Mouse (Mus musculus) liver, embryonic 14.5 days (tissue): ENCODE measurements at regions not wholly inside any gene's neighbourhood (a gene's known extent, or its start where the extent isn't known, plus 50 kb on each side); places are given as distances from the start of the nearest gene placed in this dataset.

ENCODE experiments used
- ATAC-seq: fragments of 200-750 bp; cut with Nextera tagmentation; 2 replicates; pipeline ENCODE4 v1.8.0; 2017; ENCODE audit warnings: moderate number of reproducible peaks, mild to moderate bottlenecking, moderate library complexity; ENCODE audit not compliant: insufficient read depth
- DNase-seq, 3 experiments: peaks; one replicate each; pipeline ENCODE4 v3.0.0-alpha.2; 2012 to 2013; ENCODE audit warnings: low read depth in 3 of 3, low spot score in 3 of 3
- H3K27ac ChIP-seq: fragments of 300-500 bp; sonication (generic); 2 replicates; pipeline ENCODE4 v1.5.1; 2014; ENCODE audit warnings: moderate library complexity, mild to moderate bottlenecking, control low read depth, inconsistent platforms
- H3K27me3 ChIP-seq: fragments of 300-500 bp; sonication (generic); 2 replicates; pipeline ENCODE4 v1.6.1; 2014; ENCODE audit warnings: mild to moderate bottlenecking, low read length, moderate library complexity; ENCODE audit not compliant: control insufficient read depth, insufficient read depth
- H3K36me3 ChIP-seq: fragments of 300-500 bp; sonication (generic); replicated peaks from 2 replicates; pipeline ENCODE4 v1.6.1; 2014; ENCODE audit warnings: low read depth; ENCODE audit not compliant: control insufficient read depth, insufficient read depth
- H3K4me1 ChIP-seq, 2 experiments: fragments of 200-500 bp in 1 of 2; fragments of 300-500 bp in 1 of 2; sonication (generic) in 1 of 2; replicated peaks; 2 replicates each; pipeline ENCODE4 v1.6.1; 2012 to 2014; ENCODE audit warnings: antibody characterized with exemption in 1 of 2, inconsistent platforms in 1 of 2, low read length in 1 of 2; ENCODE audit not compliant: control insufficient read depth in 2 of 2, insufficient read depth in 2 of 2
- H3K4me2 ChIP-seq: fragments of 300-500 bp; sonication (generic); 2 replicates; pipeline ENCODE4 v1.6.1; 2014; ENCODE audit warnings: low read depth, mild to moderate bottlenecking, control low read depth, moderate library complexity
- H3K4me3 ChIP-seq, 2 experiments: fragments of 200-500 bp in 1 of 2; fragments of 300-500 bp in 1 of 2; sonication (generic) in 1 of 2; 2 replicates each; pipeline ENCODE4 v1.5.1; 2012 to 2014; ENCODE audit warnings: low read depth in 2 of 2, low read length in 2 of 2, mild to moderate bottlenecking in 2 of 2, control low read depth in 1 of 2, inconsistent platforms in 1 of 2, moderate library complexity in 1 of 2; ENCODE audit not compliant: insufficient read depth in 1 of 2
- H3K9ac ChIP-seq: fragments of 300-500 bp; sonication (generic); replicated peaks from 2 replicates; pipeline ENCODE4 v1.6.1; 2014; ENCODE audit warnings: mild to moderate bottlenecking, control low read depth, moderate library complexity
- H3K9me3 ChIP-seq: fragments of 300-500 bp; sonication (generic); 2 replicates; pipeline ENCODE4 v1.6.1; 2016; ENCODE audit warnings: low read length, mixed read lengths; ENCODE audit not compliant: control insufficient read depth
- CTCF ChIP-seq: IDR thresholded peaks from 2 replicates; pipeline ENCODE4 v1.5.1; 2016; ENCODE audit warnings: antibody characterized with exemption, low read depth, control low read depth
- EP300 ChIP-seq: IDR thresholded peaks from 2 replicates; pipeline ENCODE4 v1.6.1; 2016; ENCODE audit warnings: antibody characterized with exemption, low read depth
- WGBS: fragments of 180-500 bp; shearing (Covaris S2); extraction: QIAGEN DNeasy Blood & Tissue Kit; methylation state at CpG from one replicate; pipeline ENCODE4 v1.1.7; 2014; ENCODE audit not compliant: insufficient replicate concordance; 5-methylcytosine and 5-hydroxymethylcytosine counted together

GRCm38 (mm10) chr1:76530342-76530741, 984.3 kb downstream of the Slc4a3 start:
- 64% methylated on average over 6 of the region's 6 CpGs for WGBS
- H3K9ac ChIP-seq: no peak overlapping the region
- TF ChIP-seq EP300 (no peak), CTCF (no peak)
- DNase-seq (no peak), ATAC-seq (no peak)
- H3K4me3 ChIP-seq: no peak overlapping the region
- no peaks in the 10 kb centered on the region for H3K9me3 ChIP-seq
- no peaks in the 10 kb centered on the region for H3K4me1 ChIP-seq
- no peak overlapping the region for H3K4me2 ChIP-seq
- no peaks in the 10 kb centered on the region for H3K27me3 ChIP-seq
- H3K27ac ChIP-seq: no peak overlapping the region
- H3K36me3 ChIP-seq: no peaks in the 10 kb centered on the region

- no peak overlapping the region for H3K27ac ChIP-seq
- no peak for DNase-seq
- H3K27me3 ChIP-seq: no peaks in the 10 kb centered on the region
- H3K9me3 ChIP-seq: no peaks in the 10 kb centered on the region
- TF ChIP-seq CTCF (no peak), EP300 (no peak)
- H3K36me3 ChIP-seq: no peaks in the 10 kb centered on the region
- no peak for ATAC-seq
- H3K9ac ChIP-seq: no peak overlapping the region
- no peak overlapping the region for H3K4me2 ChIP-seq
- 53% methylated on average over 4 of the region's 4 CpGs for WGBS
- H3K4me3 ChIP-seq: no peak overlapping the region
- no peaks in the 10 kb centered on the region for H3K4me1 ChIP-seq
Observed at GRCm38 (mm10) chr1:76535522-76535956, 979.3 kb downstream of the Epha4 start.

- DNase-seq (no peak), ATAC-seq (no peak)
- Histone ChIP-seq H3K27me3 (no peaks in the 10 kb centered on the region), H3K9me3 (no peaks in the 10 kb centered on the region), H3K9ac (no peak overlapping the region), H3K36me3 (no peaks in the 10 kb centered on the region), H3K4me3 (no peak overlapping the region), H3K27ac (no peak overlapping the region), H3K4me2 (no peak overlapping the region), H3K4me1 (no peaks in the 10 kb centered on the region)
- 6% methylated on average over 3 of the region's 3 CpGs for WGBS
- TF ChIP-seq CTCF: no peak
- TF ChIP-seq EP300: no peak
Observed at GRCm38 (mm10) chr1:76540529-76540928, 974.4 kb downstream of the Epha4 start.

GRCm38 (mm10) chr1:76550876-76551275, 964.0 kb downstream of the Epha4 start:
- H3K4me2 ChIP-seq: no peak overlapping the region
- no peak for DNase-seq
- no peak overlapping the region for H3K9ac ChIP-seq
- no peak overlapping the region for H3K27ac ChIP-seq
- no peak overlapping the region for H3K4me3 ChIP-seq
- no peak for ATAC-seq
- TF ChIP-seq CTCF (no peak), EP300 (no peak)
- H3K9me3 ChIP-seq: no peaks in the 10 kb centered on the region
- H3K27me3 ChIP-seq: no peaks in the 10 kb centered on the region
- H3K36me3 ChIP-seq: no peaks in the 10 kb centered on the region
- 33% methylated on average over 5 of the region's 5 CpGs for WGBS
- no peaks in the 10 kb centered on the region for H3K4me1 ChIP-seq

GRCm38 (mm10) chr1:76559441-76559840, 955.4 kb downstream of the Epha4 start:
- 64% methylated on average over 7 of the region's 7 CpGs for WGBS
- Histone ChIP-seq H3K27me3 (no peaks in the 10 kb centered on the region), H3K9me3 (no peaks in the 10 kb centered on the region), H3K9ac (no peak overlapping the region), H3K4me2 (no peak overlapping the region), H3K36me3 (no peaks in the 10 kb centered on the region), H3K4me3 (no peak overlapping the region), H3K4me1 (no peaks in the 10 kb centered on the region), H3K27ac (no peak overlapping the region)
- DNase-seq: no peak
- no peak for ATAC-seq
- TF ChIP-seq EP300 (no peak), CTCF (no peak)
